In genomic region chr6:63820236-63820635, GRCm38 (mm10) we compare ENCODE assay signal across 28 mouse cellular contexts.
DNase-seq lines count a peak whose midpoint lies in the region; ATAC-seq and TF ChIP-seq lines count a peak whose summit lies in the region.
"Had no signal": no experiment of that assay in that cellular context is flagged by ENCODE, and none has a peak within 500 bp of the region (broad histone marks: within the 10 kb centered on the region; RNA-seq: fewer than 3 reads in every experiment).

No protein-coding gene starts in this region.

- H3K9me3 ChIP-seq in kidney, postnatal 0 days (replicated peaks; ENCODE audit: low read length), result no peaks in the 10 kb centered on the region
- H3K9me3 ChIP-seq: forebrain, embryonic 15.5 days; lung, embryonic 15.5 days; neural tube, embryonic 15.5 days; stomach, embryonic 15.5 days had no signal

- no peak for TF ChIP-seq CTCF in kidney, postnatal 0 days (IDR thresholded peaks at IDR 0.05; ENCODE audit: low read depth)

- no peaks in the 10 kb centered on the region for H3K27me3 ChIP-seq in kidney, postnatal 0 days (ENCODE audit: insufficient read depth, low read length)
- H3K27me3 ChIP-seq: forebrain, embryonic 15.5 days; lung, embryonic 15.5 days; neural tube, embryonic 15.5 days; Patski; stomach, embryonic 15.5 days had no signal

- H3K4me1 ChIP-seq in kidney, postnatal 0 days (replicated peaks; ENCODE audit: insufficient read depth, low read length), result no peaks in the 10 kb centered on the region
- H3K4me1 ChIP-seq: lung, embryonic 15.5 days; neural tube, embryonic 15.5 days; stomach, embryonic 15.5 days had no signal

- H3K4me3 ChIP-seq in kidney, postnatal 0 days (replicated peaks; ENCODE audit: low read depth, low read length), result no peak overlapping the region
- H3K4me3 ChIP-seq: forebrain, embryonic 15.5 days; gastrocnemius, adult 2 months; lung, embryonic 15.5 days; neural tube, embryonic 15.5 days; stomach, embryonic 15.5 days had no signal

- no peak for ATAC-seq in kidney, postnatal 0 days (replicated peaks; ENCODE audit: low FRiP score, low read depth)
- ATAC-seq: forebrain, embryonic 15.5 days; inflammation-experienced regulatory T-cells, adult 6 months; Patski had no signal

- WGBS in kidney, postnatal 0 days, result 18% methylated on average over 5 of the region's 5 CpGs

- no peak overlapping the region for H3K4me2 ChIP-seq in kidney, postnatal 0 days (ENCODE audit: low read length)
- H3K4me2 ChIP-seq: forebrain, embryonic 15.5 days; heart, embryonic 11.5 days; hindbrain, embryonic 14.5 days; liver, embryonic 11.5 days; lung, embryonic 15.5 days; midbrain, embryonic 11.5 days; neural tube, embryonic 15.5 days; stomach, embryonic 15.5 days had no signal

- H3K9ac ChIP-seq in kidney, postnatal 0 days (ENCODE audit: low read depth, low read length), result no peak overlapping the region
- H3K9ac ChIP-seq: forebrain, embryonic 15.5 days; hindbrain, embryonic 14.5 days; lung, embryonic 15.5 days; neural tube, embryonic 15.5 days; stomach, embryonic 15.5 days had no signal

- DNase-seq in kidney, adult 11 months, result peak; percentile 1
- DNase-seq in kidney, postnatal 10 days, result no peak
- peak; percentile 33 for DNase-seq in kidney, postnatal 0 days (ENCODE audit: low spot score)
- no peak for DNase-seq in kidney, postnatal 4 days
- DNase-seq in forelimb bud, embryonic 11.5 days (ENCODE audit: low read depth, low spot score), result peak; percentile 46
- DNase-seq in mesoderm, embryonic 11.5 days (ENCODE audit: low read depth, low spot score), result peak; percentile 10
- DNase-seq in right cerebral cortex, adult 18-20 months, result no peak
- DNase-seq: adrenal gland, postnatal 10 days; cerebellum, adult 11 months; cerebellum, adult 9-10 months; cerebellum, postnatal 36 days; gastrocnemius, adult 2 months; gastrocnemius, postnatal 36 days; heart, adult 18-20 months; heart, postnatal 36 days; retina, postnatal 1 day; right cerebral cortex, postnatal 25 days; thymus, postnatal 25 days had no signal

- no peak overlapping the region for H3K27ac ChIP-seq in kidney, postnatal 0 days
- H3K27ac ChIP-seq: forebrain, embryonic 15.5 days; gastrocnemius, adult 2 months; hindbrain, embryonic 14.5 days; lung, embryonic 15.5 days; neural tube, embryonic 15.5 days; stomach, embryonic 15.5 days had no signal

- no peaks in the 10 kb centered on the region for H3K36me3 ChIP-seq in kidney, postnatal 0 days (ENCODE audit: insufficient read depth, low read length)
- H3K36me3 ChIP-seq: forebrain, embryonic 15.5 days; lung, embryonic 15.5 days; neural tube, embryonic 15.5 days; stomach, embryonic 15.5 days had no signal

Comparison
In these comparisons a context has a peak if more than half of its experiments do, and no peak if none do; other contexts are left out.
1. DNase-seq: peak in kidney, adult 11 months (single experiment), kidney, postnatal 0 days (single experiment), forelimb bud, embryonic 11.5 days (single experiment) and mesoderm, embryonic 11.5 days (single experiment); none in kidney, postnatal 10 days (single experiment), kidney, postnatal 4 days (0 of 2) and right cerebral cortex, adult 18-20 months (single experiment).